In the genomic region with DNA sequence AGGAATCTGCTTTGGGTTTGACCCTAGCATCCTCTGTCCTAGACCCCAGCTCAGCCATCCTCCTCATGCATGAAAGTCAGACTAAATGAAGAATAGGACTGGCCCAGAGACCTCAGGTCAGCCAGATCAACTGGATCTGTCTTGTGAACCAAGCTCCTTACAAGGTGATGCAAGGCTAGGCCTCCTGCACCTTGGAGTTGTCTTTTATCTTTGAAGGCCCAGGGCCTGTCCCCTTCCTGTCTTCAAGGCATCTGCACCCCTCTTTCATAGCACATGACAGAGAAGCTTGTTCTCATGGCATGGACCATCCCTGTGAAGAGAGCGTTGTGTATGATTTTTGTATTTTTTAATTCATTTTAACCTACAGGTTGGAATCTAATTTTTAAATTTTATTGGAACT, we compare ENCODE assay signal across 17 mouse cellular contexts.
"Had no signal": no experiment of that assay in that cellular context is flagged by ENCODE, and none has a peak within 500 bp of the region (broad histone marks: within the 10 kb centered on the region; RNA-seq: fewer than 3 reads in every experiment).

No protein-coding gene starts in this region.

- DNase-seq: kidney, adult 11 months; kidney, adult 9 months; kidney, postnatal 10 days; lung, postnatal 14 days; retina, postnatal 1 day; right cerebral cortex, postnatal 4 days; spleen, adult 18-20 months; thymus, adult 2 months; thymus, postnatal 36 days had no signal

- H3K4me2 ChIP-seq: limb, embryonic 12.5 days; lung, embryonic 15.5 days; midbrain, embryonic 13.5 days; neural tube, embryonic 12.5 days had no signal

- ATAC-seq: hindbrain, postnatal 0 days; midbrain, embryonic 13.5 days had no signal

- H3K9me3 ChIP-seq: limb, embryonic 12.5 days; lung, embryonic 15.5 days; midbrain, embryonic 13.5 days; neural tube, embryonic 12.5 days had no signal

- H3K4me3 ChIP-seq: left cerebral cortex, adult 2 months; limb, embryonic 12.5 days; lung, embryonic 15.5 days; midbrain, embryonic 13.5 days; myocyte; neural tube, embryonic 12.5 days had no signal

- H3K27me3 ChIP-seq: limb, embryonic 12.5 days; lung, embryonic 15.5 days; midbrain, embryonic 13.5 days; neural tube, embryonic 12.5 days had no signal

- H3K27ac ChIP-seq: hindbrain, postnatal 0 days; limb, embryonic 12.5 days; lung, embryonic 15.5 days; macrophage; midbrain, embryonic 13.5 days; neural tube, embryonic 12.5 days had no signal

- H3K9ac ChIP-seq: limb, embryonic 12.5 days; lung, embryonic 15.5 days; midbrain, embryonic 13.5 days; neural tube, embryonic 12.5 days had no signal
